Mouse (Mus musculus): Measurements from ENCODE around the gene Clcf1. TPM values are rescaled to one million over a fixed set of nuclear protein-coding genes. Genes with fewer than 3 reads are reported as not detected.

Gene Clcf1
- polyA plus RNA-seq, 1 experiment = 16.8 TPM

GRCm38 (mm10) chr19:4227446-4227845 lies 13.4 kb downstream of the Clcf1 start:
- no peak for TF ChIP-seq CTCF (IDR thresholded peaks at IDR 0.05; ENCODE audit: borderline replicate concordance, insufficient read depth, low read length)
- TF ChIP-seq POLR2A (IDR thresholded peaks at IDR 0.05; ENCODE audit: low read depth, low read length) = no peak
- H3K27ac ChIP-seq (ENCODE audit: insufficient read depth, low read length) = no peak overlapping the region
- H3K4me3 ChIP-seq (ENCODE audit: insufficient read depth, low read length) = no peak overlapping the region
- H3K4me1 ChIP-seq (ENCODE audit: control insufficient read depth, insufficient read depth, low read length) = peaks cover 10% of the 10 kb centered on the region

- Histone ChIP-seq H3K27ac (ENCODE audit: insufficient read depth, low read length) (no peak overlapping the region), H3K4me1 (ENCODE audit: control insufficient read depth, insufficient read depth, low read length) (peaks cover 10% of the 10 kb centered on the region), H3K4me3 (ENCODE audit: insufficient read depth, low read length) (no peak overlapping the region)
- TF ChIP-seq CTCF (IDR thresholded peaks at IDR 0.05; ENCODE audit: borderline replicate concordance, insufficient read depth, low read length) (peak; percentile 54; the same call in 1 of the 2 replicates), POLR2A (IDR thresholded peaks at IDR 0.05; ENCODE audit: low read depth, low read length) (no peak)
Measured at GRCm38 (mm10) chr19:4227894-4228678, 14.0 kb downstream of the Clcf1 start.

- H3K4me1 ChIP-seq (ENCODE audit: control insufficient read depth, insufficient read depth, low read length) = peaks cover 10% of the 10 kb centered on the region
- H3K4me3 ChIP-seq (ENCODE audit: insufficient read depth, low read length) = no peak overlapping the region
- TF ChIP-seq POLR2A (IDR thresholded peaks at IDR 0.05; ENCODE audit: low read depth, low read length) (no peak), CTCF (IDR thresholded peaks at IDR 0.05; ENCODE audit: borderline replicate concordance, insufficient read depth, low read length) (no peak)
- H3K27ac ChIP-seq (ENCODE audit: insufficient read depth, low read length) = no peak overlapping the region
Measured at GRCm38 (mm10) chr19:4228891-4229290, 14.9 kb downstream of the Clcf1 start.

GRCm38 (mm10) chr19:4229451-4230076 lies 15.5 kb downstream of the Clcf1 start:
- H3K4me1 ChIP-seq (ENCODE audit: control insufficient read depth, insufficient read depth, low read length) = peaks cover 10% of the 10 kb centered on the region
- no peak overlapping the region for H3K4me3 ChIP-seq (ENCODE audit: insufficient read depth, low read length)
- TF ChIP-seq POLR2A (IDR thresholded peaks at IDR 0.05; ENCODE audit: low read depth, low read length) = no peak
- TF ChIP-seq CTCF (IDR thresholded peaks at IDR 0.05; ENCODE audit: borderline replicate concordance, insufficient read depth, low read length) = no peak
- peak overlapping the region; percentile 63; the same call in 1 of the 2 replicates for H3K27ac ChIP-seq (ENCODE audit: insufficient read depth, low read length)

- Histone ChIP-seq H3K4me3 (ENCODE audit: insufficient read depth, low read length) (no peak overlapping the region), H3K4me1 (ENCODE audit: control insufficient read depth, insufficient read depth, low read length) (peaks cover 10% of the 10 kb centered on the region), H3K27ac (ENCODE audit: insufficient read depth, low read length) (peak overlapping the region; percentile 63)
- no peak for TF ChIP-seq CTCF (IDR thresholded peaks at IDR 0.05; ENCODE audit: borderline replicate concordance, insufficient read depth, low read length)
- TF ChIP-seq POLR2A (IDR thresholded peaks at IDR 0.05; ENCODE audit: low read depth, low read length) = no peak
Measured at GRCm38 (mm10) chr19:4230415-4230814, 16.4 kb downstream of the Clcf1 start.

GRCm38 (mm10) chr19:4231253-4232185 lies 17.5 kb downstream of the Clcf1 start, which contains the start of gene Pold4:
Gene Pold4, plus strand, starts transcription at chr19:4231899.
- TF ChIP-seq CTCF (IDR thresholded peaks at IDR 0.05; ENCODE audit: borderline replicate concordance, insufficient read depth, low read length) (no peak), POLR2A (IDR thresholded peaks at IDR 0.05; ENCODE audit: low read depth, low read length) (peak; percentile 81)
- Histone ChIP-seq H3K4me3 (ENCODE audit: insufficient read depth, low read length) (peak within 1 kb of the TSS; percentile 56), H3K27ac (ENCODE audit: insufficient read depth, low read length) (peak within 1 kb of the TSS; percentile 85), H3K4me1 (ENCODE audit: control insufficient read depth, insufficient read depth, low read length) (peaks cover 10% of the 10 kb centered on the region)

GRCm38 (mm10) chr19:4232186-4232572 lies 18.1 kb downstream of the Clcf1 start:
- H3K27ac ChIP-seq (ENCODE audit: insufficient read depth, low read length) = peak overlapping the region; percentile 85
- no peak; the same call in 1 of the 2 replicates for TF ChIP-seq POLR2A (IDR thresholded peaks at IDR 0.05; ENCODE audit: low read depth, low read length)
- TF ChIP-seq CTCF (IDR thresholded peaks at IDR 0.05; ENCODE audit: borderline replicate concordance, insufficient read depth, low read length) = no peak
- H3K4me3 ChIP-seq (ENCODE audit: insufficient read depth, low read length) = peak overlapping the region; percentile 56
- peaks cover 10% of the 10 kb centered on the region for H3K4me1 ChIP-seq (ENCODE audit: control insufficient read depth, insufficient read depth, low read length)

GRCm38 (mm10) chr19:4232651-4233050 lies 18.6 kb downstream of the Clcf1 start:
- TF ChIP-seq CTCF (IDR thresholded peaks at IDR 0.05; ENCODE audit: borderline replicate concordance, insufficient read depth, low read length) (no peak), POLR2A (IDR thresholded peaks at IDR 0.05; ENCODE audit: low read depth, low read length) (no peak; the same call in 1 of the 2 replicates)
- H3K4me3 ChIP-seq (ENCODE audit: insufficient read depth, low read length) = no peak overlapping the region
- H3K4me1 ChIP-seq (ENCODE audit: control insufficient read depth, insufficient read depth, low read length) = peaks cover 10% of the 10 kb centered on the region
- peak overlapping the region; percentile 85; the same call in 1 of the 2 replicates for H3K27ac ChIP-seq (ENCODE audit: insufficient read depth, low read length)

GRCm38 (mm10) chr19:4234548-4234947 lies 20.5 kb downstream of the Clcf1 start:
- TF ChIP-seq POLR2A (IDR thresholded peaks at IDR 0.05; ENCODE audit: low read depth, low read length) (no peak), CTCF (IDR thresholded peaks at IDR 0.05; ENCODE audit: borderline replicate concordance, insufficient read depth, low read length) (no peak)
- no peak overlapping the region for H3K4me3 ChIP-seq (ENCODE audit: insufficient read depth, low read length)
- no peak overlapping the region for H3K27ac ChIP-seq (ENCODE audit: insufficient read depth, low read length)

More at GRCm38 (mm10) chr19:4234548-4234947, 20.5 kb downstream of the Clcf1 start:
- H3K4me1 ChIP-seq (ENCODE audit: control insufficient read depth, insufficient read depth, low read length) = peaks cover 10% of the 10 kb centered on the region
